Mouse (Mus musculus) limb, embryonic 13.5 days (tissue): ENCODE measurements at regions not wholly inside any gene's neighbourhood (a gene's known extent, or its start where the extent isn't known, plus 50 kb on each side); places are given as distances from the start of the nearest gene placed in this dataset.

Experiments used
- ATAC-seq: fragments of 200-750 bp; cut with Nextera tagmentation; 2 replicates; pipeline ENCODE4 v1.8.0; 2017; ENCODE audit warnings: low read depth, moderate number of reproducible peaks, moderate TSS enrichment; ENCODE audit not compliant: low FRiP score
- H3K27ac ChIP-seq: fragments of 300-500 bp; sonication (generic); 2 replicates; pipeline ENCODE4 v1.5.1; 2015; ENCODE audit warnings: inconsistent platforms, mild to moderate bottlenecking, moderate library complexity
- H3K27me3 ChIP-seq: fragments of 300-500 bp; sonication (generic); 2 replicates; pipeline ENCODE4 v1.6.1; 2015; ENCODE audit warnings: mild to moderate bottlenecking, inconsistent platforms
- H3K36me3 ChIP-seq: fragments of 300-500 bp; sonication (generic); 2 replicates; pipeline ENCODE4 v1.6.1; 2015; ENCODE audit warnings: inconsistent platforms, mild to moderate bottlenecking, moderate library complexity
- H3K4me1 ChIP-seq: fragments of 300-500 bp; sonication (generic); 2 replicates; pipeline ENCODE4 v1.6.1; 2015; ENCODE audit warnings: inconsistent platforms
- H3K4me2 ChIP-seq: fragments of 300-500 bp; sonication (generic); replicated peaks from 2 replicates; pipeline ENCODE4 v1.6.1; 2015; ENCODE audit warnings: inconsistent platforms, mild to moderate bottlenecking, moderate library complexity
- H3K4me3 ChIP-seq: fragments of 300-500 bp; sonication (generic); 2 replicates; pipeline ENCODE4 v1.5.1; 2015; ENCODE audit warnings: moderate library complexity, mild to moderate bottlenecking, inconsistent platforms
- H3K9ac ChIP-seq: fragments of 300-500 bp; sonication (generic); 2 replicates; pipeline ENCODE4 v1.6.1; 2015; ENCODE audit warnings: mild to moderate bottlenecking, inconsistent platforms
- H3K9me3 ChIP-seq: fragments of 300-500 bp; sonication (generic); 2 replicates; pipeline ENCODE4 v1.6.1; 2016; ENCODE audit warnings: inconsistent platforms
- WGBS: fragments of 180-500 bp; shearing (Covaris S2); methylation state at CpG from one replicate; pipeline ENCODE4 v1.1.7; 2015; 5-methylcytosine and 5-hydroxymethylcytosine counted together

GRCm38 (mm10) chr8:89663859-89664258, 619.9 kb upstream of the Sall1 start:
- Histone ChIP-seq H3K27me3 (peaks cover 48% of the 10 kb centered on the region), H3K9me3 (no peaks in the 10 kb centered on the region), H3K4me1 (peaks cover 23% of the 10 kb centered on the region), H3K9ac (no peak overlapping the region), H3K4me3 (no peak overlapping the region), H3K4me2 (no peak overlapping the region), H3K27ac (no peak overlapping the region), H3K36me3 (no peaks in the 10 kb centered on the region)
- ATAC-seq, result no peak
- WGBS, result 41% methylated on average over 10 of the region's 10 CpGs

- Histone ChIP-seq H3K9ac (no peak overlapping the region), H3K4me2 (peak overlapping the region; percentile 41), H3K4me1 (peaks cover 45% of the 10 kb centered on the region), H3K4me3 (no peak overlapping the region), H3K36me3 (no peaks in the 10 kb centered on the region), H3K27ac (no peak overlapping the region; the same call in 1 of the 2 replicates), H3K9me3 (no peaks in the 10 kb centered on the region), H3K27me3 (peaks cover 64% of the 10 kb centered on the region)
- 11% methylated on average over 14 of the region's 14 CpGs for whole genome bisulfite sequencing
- ATAC-seq, result 0 out of 2 replicates have a peak, but pooled peaks have one; percentile 17
Measured at GRCm38 (mm10) chr8:89658998-89659944, 615.3 kb upstream of the Sall1 start.

DNA sequence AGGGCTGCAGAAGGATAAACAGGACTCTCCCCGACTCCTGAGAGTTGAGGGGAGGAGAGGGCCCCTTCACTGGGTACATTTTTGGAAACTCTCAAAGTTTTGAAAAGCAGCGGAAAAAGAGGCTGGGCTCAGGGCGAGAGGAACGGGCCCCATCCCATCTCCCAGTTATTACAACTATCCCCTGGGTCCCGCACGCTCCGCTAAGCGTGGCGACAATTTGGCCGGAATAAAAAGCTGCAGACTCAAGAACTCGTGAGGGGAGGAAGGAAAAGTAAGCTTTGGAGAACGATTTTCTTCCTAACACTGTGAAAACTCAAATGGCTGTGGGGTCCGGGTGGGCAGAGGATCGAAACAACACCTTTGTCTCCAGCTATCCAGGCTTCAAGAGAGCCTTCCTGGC, 611.4 kb upstream of the Sall1 start:
- 37% methylated on average over 14 of the region's 14 CpGs for WGBS
- no peaks in the 10 kb centered on the region for H3K36me3 ChIP-seq
- peaks cover 83% of the 10 kb centered on the region for H3K27me3 ChIP-seq
- no peak overlapping the region for H3K9ac ChIP-seq
- H3K9me3 ChIP-seq, result no peaks in the 10 kb centered on the region
- H3K4me2 ChIP-seq, result peak overlapping the region; percentile 50
- H3K4me3 ChIP-seq, result peak overlapping the region; percentile 8; the same call in 1 of the 2 replicates
- peak; percentile 16; the same call in 1 of the 2 replicates for ATAC-seq
- peaks cover 37% of the 10 kb centered on the region for H3K4me1 ChIP-seq
- peak overlapping the region; percentile 55 for H3K27ac ChIP-seq

DNA sequence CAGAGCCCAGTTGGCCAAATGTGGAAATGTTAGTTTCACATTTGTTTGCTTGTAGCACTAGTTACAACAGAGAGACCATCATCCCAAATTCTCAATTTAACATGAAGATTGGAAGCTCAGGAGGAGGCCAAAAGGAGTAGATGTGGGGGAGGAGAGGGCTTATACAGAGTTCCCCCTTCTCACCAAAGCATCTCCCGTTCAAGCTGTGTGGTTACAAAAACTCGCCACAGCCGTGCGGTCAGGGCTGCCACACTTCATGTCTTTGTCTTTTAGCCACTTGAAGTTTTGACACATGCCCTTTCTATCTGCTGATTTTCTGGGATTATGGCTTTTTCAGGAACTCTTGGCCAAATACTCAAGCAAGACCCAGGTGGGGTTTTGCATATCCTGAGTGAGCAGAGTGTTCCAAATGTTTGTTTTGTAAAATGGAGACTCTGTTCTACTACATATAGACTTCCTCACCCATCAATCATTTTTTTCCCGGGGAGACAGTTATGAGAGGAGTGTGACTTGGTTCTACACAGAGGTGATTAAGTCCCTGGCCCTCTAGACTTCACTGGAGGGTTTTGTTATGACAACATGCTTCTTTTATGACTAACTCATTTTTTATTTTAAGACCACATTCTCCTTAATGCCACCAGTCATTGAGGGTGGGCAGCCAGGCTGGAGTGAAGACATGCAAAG, 605.4 kb upstream of the Sall1 start:
- H3K27me3 ChIP-seq, result peaks cover 88% of the 10 kb centered on the region
- no peak overlapping the region for H3K4me3 ChIP-seq
- H3K9ac ChIP-seq, result no peak overlapping the region
- no peaks in the 10 kb centered on the region for H3K36me3 ChIP-seq
- no peak overlapping the region for H3K4me2 ChIP-seq
- peaks cover under 1% of the 10 kb centered on the region; the same call in 1 of the 2 replicates for H3K4me1 ChIP-seq
- H3K27ac ChIP-seq, result no peak overlapping the region
- no peaks in the 10 kb centered on the region for H3K9me3 ChIP-seq
- 79% methylated on average over 5 of the region's 5 CpGs for WGBS
- ATAC-seq, result no peak

DNA sequence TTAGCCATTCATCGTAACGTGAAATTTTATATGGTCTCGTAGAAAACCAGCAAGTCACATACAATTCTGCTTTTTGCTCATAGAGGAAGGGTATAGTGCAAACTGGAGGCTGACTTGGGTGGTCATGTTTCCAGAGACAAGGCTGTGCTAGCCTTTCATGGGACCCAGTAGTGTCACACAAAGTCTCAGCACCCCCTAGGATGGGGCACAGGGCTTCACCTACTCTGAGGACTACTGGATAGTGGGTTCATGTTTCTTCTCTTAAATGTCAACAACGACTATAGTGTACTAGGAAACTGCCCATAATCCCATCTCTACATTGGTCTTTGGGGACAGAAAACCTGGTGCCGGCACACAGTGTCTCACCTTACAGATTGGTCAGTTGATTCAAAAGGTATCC, 603.0 kb upstream of the Sall1 start:
- ATAC-seq, result no peak
- no peak overlapping the region for H3K4me2 ChIP-seq
- 51% methylated on average over 5 of the region's 5 CpGs for WGBS

GRCm38 (mm10) chr8:89641339-89641738, 597.4 kb upstream of the Sall1 start:
- H3K4me3 ChIP-seq, result no peak overlapping the region
- 43% methylated on average over 5 of the region's 5 CpGs for WGBS
- no peaks in the 10 kb centered on the region for H3K36me3 ChIP-seq
- H3K27ac ChIP-seq, result no peak overlapping the region
- no peaks in the 10 kb centered on the region for H3K9me3 ChIP-seq
- no peak overlapping the region for H3K9ac ChIP-seq
- H3K4me2 ChIP-seq, result no peak overlapping the region
- ATAC-seq, result no peak
- H3K4me1 ChIP-seq, result peaks cover 15% of the 10 kb centered on the region
- peaks cover 73% of the 10 kb centered on the region for H3K27me3 ChIP-seq

More for the DNA sequence above, 603.0 kb upstream of the Sall1 start:
- no peak overlapping the region for H3K9ac ChIP-seq
- no peaks in the 10 kb centered on the region for H3K9me3 ChIP-seq
- H3K27ac ChIP-seq, result no peak overlapping the region
- peaks cover 88% of the 10 kb centered on the region for H3K27me3 ChIP-seq
- no peak overlapping the region for H3K4me3 ChIP-seq
- 0 out of 2 replicates have a peak, but pooled peaks cover 4% of the 10 kb centered on the region for H3K4me1 ChIP-seq
- H3K36me3 ChIP-seq, result no peaks in the 10 kb centered on the region

GRCm38 (mm10) chr8:89634864-89635263, 590.9 kb upstream of the Sall1 start:
- Histone ChIP-seq H3K4me1 (peaks cover 3% of the 10 kb centered on the region; the same call in 1 of the 2 replicates), H3K4me2 (no peak overlapping the region), H3K9me3 (no peaks in the 10 kb centered on the region), H3K27ac (no peak overlapping the region), H3K36me3 (no peaks in the 10 kb centered on the region), H3K9ac (no peak overlapping the region), H3K4me3 (no peak overlapping the region), H3K27me3 (peaks cover 78% of the 10 kb centered on the region)
- ATAC-seq, result no peak
- 88% methylated on average over 2 of the region's 2 CpGs for WGBS

DNA sequence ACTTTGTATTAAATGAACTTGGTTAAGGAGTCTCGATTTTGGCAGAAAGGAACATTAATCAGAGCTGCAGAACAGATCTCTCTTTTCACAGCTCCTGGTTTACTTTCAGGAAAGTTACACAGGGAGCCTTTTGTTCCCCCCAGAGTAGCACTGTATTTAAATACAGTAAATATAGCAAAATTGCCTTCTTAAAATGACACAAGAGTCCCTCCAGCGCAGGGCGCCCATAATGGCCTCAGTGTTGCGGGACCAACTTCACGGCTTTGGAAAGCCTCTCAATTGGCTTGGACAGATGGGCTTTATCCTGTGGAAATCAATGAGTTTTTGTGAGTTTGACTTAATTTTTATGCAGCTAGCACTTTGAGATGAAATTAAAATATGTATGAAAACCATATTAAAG, 588.3 kb upstream of the Sall1 start:
- Histone ChIP-seq H3K27ac (no peak overlapping the region), H3K4me1 (peaks cover 3% of the 10 kb centered on the region; the same call in 1 of the 2 replicates), H3K36me3 (no peaks in the 10 kb centered on the region), H3K4me2 (no peak overlapping the region), H3K4me3 (no peak overlapping the region), H3K27me3 (peaks cover 75% of the 10 kb centered on the region), H3K9ac (no peak overlapping the region), H3K9me3 (no peaks in the 10 kb centered on the region)
- peak; percentile 32; the same call in 1 of the 2 replicates for ATAC-seq
- 43% methylated on average over 5 of the region's 5 CpGs for WGBS

GRCm38 (mm10) chr8:89630540-89630939, 586.6 kb upstream of the Sall1 start:
- Histone ChIP-seq H3K27me3 (peaks cover 68% of the 10 kb centered on the region), H3K4me2 (no peak overlapping the region), H3K9me3 (no peaks in the 10 kb centered on the region), H3K4me3 (no peak overlapping the region), H3K9ac (no peak overlapping the region), H3K4me1 (peaks cover 11% of the 10 kb centered on the region), H3K36me3 (no peaks in the 10 kb centered on the region), H3K27ac (no peak overlapping the region)
- ATAC-seq, result no peak
- 89% methylated on average over 3 of the region's 3 CpGs for WGBS

DNA sequence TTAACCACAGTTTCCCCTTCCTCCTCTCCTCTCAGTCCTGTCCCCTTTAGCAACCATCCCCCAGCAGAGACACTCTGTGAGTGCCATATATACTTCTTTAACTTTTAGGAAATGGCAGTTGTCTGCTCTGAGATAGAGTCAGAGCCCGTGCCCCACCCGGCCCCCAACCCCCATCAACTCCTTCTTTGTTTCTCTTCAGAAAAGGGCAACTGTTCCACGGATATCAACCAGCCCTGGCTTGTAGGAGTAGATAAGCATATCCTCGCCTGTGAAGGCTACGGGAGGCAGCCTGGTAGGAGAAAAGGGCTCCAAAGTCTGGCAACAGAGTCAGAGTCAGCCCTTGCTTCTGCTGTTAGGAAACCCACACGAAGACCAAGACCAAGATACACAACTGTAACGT, 574.1 kb upstream of the Sall1 start:
- H3K36me3 ChIP-seq, result no peaks in the 10 kb centered on the region
- H3K4me1 ChIP-seq, result no peaks in the 10 kb centered on the region
- H3K27ac ChIP-seq, result no peak overlapping the region
- H3K9me3 ChIP-seq, result no peaks in the 10 kb centered on the region
- H3K9ac ChIP-seq, result no peak overlapping the region
- WGBS, result 85% methylated on average over 7 of the region's 7 CpGs
- peaks cover 61% of the 10 kb centered on the region for H3K27me3 ChIP-seq
- ATAC-seq, result no peak
- no peak overlapping the region for H3K4me3 ChIP-seq
- no peak overlapping the region for H3K4me2 ChIP-seq

DNA sequence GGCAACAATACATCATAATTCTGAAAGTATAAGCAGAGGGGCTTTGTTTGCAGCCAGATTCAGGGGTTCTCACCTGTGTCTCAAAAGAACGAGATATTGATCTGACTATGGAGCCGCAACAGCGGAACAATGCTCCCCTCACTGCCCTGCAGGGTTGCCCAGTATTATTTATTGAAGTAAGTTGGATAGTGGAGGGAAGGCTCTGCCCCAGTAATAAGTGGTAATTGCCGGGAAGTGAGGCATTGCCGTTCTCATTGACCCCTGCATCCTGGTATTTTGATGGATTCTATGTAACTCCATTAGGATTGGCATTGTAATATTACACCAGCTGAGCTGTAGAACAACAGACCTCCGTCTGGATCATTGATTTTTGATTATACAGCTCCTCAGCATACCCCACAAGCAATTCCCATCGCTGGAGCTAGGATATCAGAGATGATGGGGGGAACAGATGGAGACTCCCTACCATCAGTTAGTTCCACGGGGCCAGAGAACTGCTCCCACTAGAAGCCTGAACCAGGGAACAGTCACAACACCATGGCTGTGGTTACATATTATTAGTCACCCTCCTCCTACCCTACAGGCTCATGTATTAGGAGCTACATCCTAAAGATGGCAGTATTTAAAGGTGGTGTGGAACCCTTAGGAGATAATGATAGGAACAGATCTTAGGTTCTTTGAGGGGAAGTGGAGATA, 572.0 kb upstream of the Sall1 start:
- no peak overlapping the region for H3K9ac ChIP-seq
- peaks cover 49% of the 10 kb centered on the region for H3K27me3 ChIP-seq
- H3K4me1 ChIP-seq, result no peaks in the 10 kb centered on the region
- WGBS, result 68% methylated on average over 8 of the region's 8 CpGs
- H3K4me3 ChIP-seq, result no peak overlapping the region
- H3K4me2 ChIP-seq, result no peak overlapping the region
- 0 out of 2 replicates have a peak, but pooled peaks cover 6% of the 10 kb centered on the region for H3K9me3 ChIP-seq
- no peak overlapping the region for H3K27ac ChIP-seq
- ATAC-seq, result no peak
- no peaks in the 10 kb centered on the region for H3K36me3 ChIP-seq
